Mouse (Mus musculus): ENCODE results near the gene Kdm4c.

GRCm38 (mm10) chr4:74230994-74231393 is 11.3 kb upstream of the Kdm4c start:
- TF ChIP-seq POLR2A (IDR thresholded peaks at IDR 0.05; ENCODE audit: borderline replicate concordance, extremely low read depth, low read depth, low read length) (no peak), CTCF (IDR thresholded peaks at IDR 0.05; ENCODE audit: insufficient read depth, low read length) (peak; percentile 54)
